Mouse (Mus musculus): Measurements from ENCODE around the gene Acot7. TPM values are rescaled to one million over a fixed set of nuclear protein-coding genes. Genes with fewer than 3 reads are reported as not detected.

Acot7 gene
- polyA plus RNA-seq, 1 experiment: 523 TPM

- no peak for DNase-seq
- H3K4me3 ChIP-seq (replicated peaks; ENCODE audit: insufficient read depth, low read depth, low read length): no peak overlapping the region
- TF ChIP-seq POLR2A (IDR thresholded peaks at IDR 0.05; ENCODE audit: borderline replicate concordance, insufficient read depth, low read length): no peak
- no peak for TF ChIP-seq CTCF (IDR thresholded peaks at IDR 0.05; ENCODE audit: borderline replicate concordance, insufficient read depth, low read depth, low read length)
- WGBS: 90% methylated on average over 1 of the region's 1 CpGs
- peaks cover 44% of the 10 kb centered on the region for H3K4me1 ChIP-seq (ENCODE audit: control insufficient read depth, insufficient read depth, low read length)
- no peaks in the 10 kb centered on the region for H3K27me3 ChIP-seq (ENCODE audit: control insufficient read depth, insufficient read depth, low read length)
- no peak overlapping the region for H3K27ac ChIP-seq (ENCODE audit: insufficient read depth, low read length)
These were observed 24.5 kb downstream of the Acot7 start for GRCm38 (mm10) chr4:152202418-152202817.

- DNase-seq: peak in 1 of 2 experiments; percentile 50
- WGBS: 47% methylated on average over 3 of the region's 3 CpGs
- H3K27me3 ChIP-seq (ENCODE audit: control insufficient read depth, insufficient read depth, low read length): no peaks in the 10 kb centered on the region
- H3K27ac ChIP-seq (ENCODE audit: insufficient read depth, low read length): peak overlapping the region; percentile 54; the same call in 1 of the 2 replicates
- TF ChIP-seq POLR2A (IDR thresholded peaks at IDR 0.05; ENCODE audit: borderline replicate concordance, insufficient read depth, low read length) (no peak), CTCF (IDR thresholded peaks at IDR 0.05; ENCODE audit: borderline replicate concordance, insufficient read depth, low read depth, low read length) (no peak)
- no peak overlapping the region for H3K4me3 ChIP-seq (replicated peaks; ENCODE audit: insufficient read depth, low read depth, low read length)
- H3K4me1 ChIP-seq (ENCODE audit: control insufficient read depth, insufficient read depth, low read length): peaks cover 44% of the 10 kb centered on the region
These were observed 25.0 kb downstream of the Acot7 start for GRCm38 (mm10) chr4:152202905-152203304.

- WGBS: 76% methylated on average over 6 of the region's 6 CpGs
- H3K4me3 ChIP-seq (replicated peaks; ENCODE audit: insufficient read depth, low read depth, low read length): no peak overlapping the region
- no peak overlapping the region for H3K27ac ChIP-seq (ENCODE audit: insufficient read depth, low read length)
- no peak for TF ChIP-seq CTCF (IDR thresholded peaks at IDR 0.05; ENCODE audit: borderline replicate concordance, insufficient read depth, low read depth, low read length)
- no peak for TF ChIP-seq POLR2A (IDR thresholded peaks at IDR 0.05; ENCODE audit: borderline replicate concordance, insufficient read depth, low read length)
- H3K27me3 ChIP-seq (ENCODE audit: control insufficient read depth, insufficient read depth, low read length): no peaks in the 10 kb centered on the region
- H3K4me1 ChIP-seq (ENCODE audit: control insufficient read depth, insufficient read depth, low read length): peaks cover 43% of the 10 kb centered on the region
- no peak for DNase-seq
These were observed 26.7 kb downstream of the Acot7 start for GRCm38 (mm10) chr4:152204663-152205062.

GRCm38 (mm10) chr4:152206199-152206598, 28.3 kb downstream of the Acot7 start:
- 41% methylated on average over 6 of the region's 6 CpGs for WGBS

GRCm38 (mm10) chr4:152209623-152210022, 31.7 kb downstream of the Acot7 start:
- no peak overlapping the region for H3K27ac ChIP-seq (ENCODE audit: insufficient read depth, low read length)
- TF ChIP-seq CTCF (IDR thresholded peaks at IDR 0.05; ENCODE audit: borderline replicate concordance, insufficient read depth, low read depth, low read length) (no peak), POLR2A (IDR thresholded peaks at IDR 0.05; ENCODE audit: borderline replicate concordance, insufficient read depth, low read length) (no peak)
- no peak overlapping the region for H3K4me3 ChIP-seq (replicated peaks; ENCODE audit: insufficient read depth, low read depth, low read length)
- no peaks in the 10 kb centered on the region for H3K27me3 ChIP-seq (ENCODE audit: control insufficient read depth, insufficient read depth, low read length)
- H3K4me1 ChIP-seq (ENCODE audit: control insufficient read depth, insufficient read depth, low read length): peaks cover 32% of the 10 kb centered on the region
- DNase-seq: no peak
- 25% methylated on average over 4 of the region's 4 CpGs for WGBS

More at GRCm38 (mm10) chr4:152206199-152206598, 28.3 kb downstream of the Acot7 start:
- H3K27me3 ChIP-seq (ENCODE audit: control insufficient read depth, insufficient read depth, low read length): no peaks in the 10 kb centered on the region
- DNase-seq: no peak
- no peak for TF ChIP-seq POLR2A (IDR thresholded peaks at IDR 0.05; ENCODE audit: borderline replicate concordance, insufficient read depth, low read length)
- TF ChIP-seq CTCF (IDR thresholded peaks at IDR 0.05; ENCODE audit: borderline replicate concordance, insufficient read depth, low read depth, low read length): no peak
- H3K4me3 ChIP-seq (replicated peaks; ENCODE audit: insufficient read depth, low read depth, low read length): no peak overlapping the region
- no peak overlapping the region for H3K27ac ChIP-seq (ENCODE audit: insufficient read depth, low read length)
- peaks cover 34% of the 10 kb centered on the region for H3K4me1 ChIP-seq (ENCODE audit: control insufficient read depth, insufficient read depth, low read length)

GRCm38 (mm10) chr4:152212091-152212505, 34.2 kb downstream of the Acot7 start:
- no peak for TF ChIP-seq CTCF (IDR thresholded peaks at IDR 0.05; ENCODE audit: borderline replicate concordance, insufficient read depth, low read depth, low read length)
- TF ChIP-seq POLR2A (IDR thresholded peaks at IDR 0.05; ENCODE audit: borderline replicate concordance, insufficient read depth, low read length): no peak
- Histone ChIP-seq H3K27ac (ENCODE audit: insufficient read depth, low read length) (no peak overlapping the region), H3K27me3 (ENCODE audit: control insufficient read depth, insufficient read depth, low read length) (no peaks in the 10 kb centered on the region), H3K4me1 (ENCODE audit: control insufficient read depth, insufficient read depth, low read length) (peaks cover 28% of the 10 kb centered on the region), H3K4me3 (replicated peaks; ENCODE audit: insufficient read depth, low read depth, low read length) (no peak overlapping the region)
- DNase-seq: peak in 1 of 2 experiments; percentile 28
- 36% methylated on average over 6 of the region's 6 CpGs for whole genome bisulfite sequencing

- peak; percentile 78 for TF ChIP-seq CTCF (IDR thresholded peaks at IDR 0.05; ENCODE audit: borderline replicate concordance, insufficient read depth, low read depth, low read length)
- TF ChIP-seq POLR2A (IDR thresholded peaks at IDR 0.05; ENCODE audit: borderline replicate concordance, insufficient read depth, low read length): no peak
- H3K4me1 ChIP-seq (ENCODE audit: control insufficient read depth, insufficient read depth, low read length): peaks cover 31% of the 10 kb centered on the region
- no peak overlapping the region for H3K4me3 ChIP-seq (replicated peaks; ENCODE audit: insufficient read depth, low read depth, low read length)
- no peak overlapping the region for H3K27ac ChIP-seq (ENCODE audit: insufficient read depth, low read length)
- WGBS: 42% methylated on average over 5 of the region's 5 CpGs
- peak; percentile 49 to 56 for DNase-seq
- no peaks in the 10 kb centered on the region for H3K27me3 ChIP-seq (ENCODE audit: control insufficient read depth, insufficient read depth, low read length)
These were observed 34.6 kb downstream of the Acot7 start for GRCm38 (mm10) chr4:152212531-152212930.

GRCm38 (mm10) chr4:152212974-152213373, 35.0 kb downstream of the Acot7 start:
- DNase-seq: no peak
- Histone ChIP-seq H3K27ac (ENCODE audit: insufficient read depth, low read length) (no peak overlapping the region), H3K4me1 (ENCODE audit: control insufficient read depth, insufficient read depth, low read length) (peaks cover 36% of the 10 kb centered on the region), H3K27me3 (ENCODE audit: control insufficient read depth, insufficient read depth, low read length) (no peaks in the 10 kb centered on the region), H3K4me3 (replicated peaks; ENCODE audit: insufficient read depth, low read depth, low read length) (no peak overlapping the region)
- 60% methylated on average over 11 of the region's 11 CpGs for WGBS
- TF ChIP-seq POLR2A (IDR thresholded peaks at IDR 0.05; ENCODE audit: borderline replicate concordance, insufficient read depth, low read length): no peak
- no peak for TF ChIP-seq CTCF (IDR thresholded peaks at IDR 0.05; ENCODE audit: borderline replicate concordance, insufficient read depth, low read depth, low read length)
